Mouse (Mus musculus) ES-Bruce4 (cell line): Measurements from ENCODE around the gene Krtap5-4.
"Not testable (repeated sequence)": the region's sequence is repeated elsewhere in the genome, so short reads cannot be mapped to it uniquely, and the experiment has no call there.

Experiments
- CTCF ChIP-seq: IDR thresholded peaks from one replicate; pipeline ENCODE4 v1.8.1; 2011; ENCODE audit warnings: low read depth, low read length
- EP300 ChIP-seq: IDR thresholded peaks from 2 replicates; pipeline ENCODE4 v1.6.1; 2011; ENCODE audit warnings: low read depth, low read length; ENCODE audit not compliant: insufficient read depth
- POLR2A ChIP-seq: IDR thresholded peaks from one replicate; pipeline ENCODE4 v1.8.1; 2011; ENCODE audit warnings: low read length; ENCODE audit not compliant: insufficient read depth

- TF ChIP-seq EP300, CTCF, POLR2A: not testable (repeated sequence)
Measured at GRCm38 (mm10) chr7:142282847-142283246, 20.5 kb upstream of the Krtap5-4 start.
